Mouse (Mus musculus): ENCODE results near the gene Btbd9.

GRCm38 (mm10) chr17:30460727-30461349 is 115.5 kb downstream of the Btbd9 start:
- TF ChIP-seq CTCF (conservative IDR thresholded peaks at IDR 0.05; ENCODE audit: low read length): no peak
- no peak for TF ChIP-seq POU5F1 (IDR thresholded peaks at IDR 0.05; ENCODE audit: borderline replicate concordance, low read length)
- no peak for TF ChIP-seq NANOG (IDR thresholded peaks at IDR 0.05; ENCODE audit: borderline replicate concordance, low read length)
